Mouse (Mus musculus) midbrain, embryonic 13.5 days (tissue): ENCODE results near the gene Elf4. TPM values are rescaled to one million over a fixed set of nuclear protein-coding genes. Genes with fewer than 3 reads are reported as not detected.

Source experiments
- ATAC-seq: fragments of 200-750 bp; cut with Nextera tagmentation; 2 replicates; pipeline ENCODE4 v1.8.0; 2017; ENCODE audit warnings: mild to moderate bottlenecking, moderate TSS enrichment, moderate library complexity
- H3K27ac ChIP-seq: fragments of 300-500 bp; sonication (generic); 2 replicates; pipeline ENCODE4 v1.5.1; 2015; ENCODE audit warnings: inconsistent platforms, mild to moderate bottlenecking, moderate library complexity
- H3K27me3 ChIP-seq: fragments of 300-500 bp; sonication (generic); 2 replicates; pipeline ENCODE4 v1.6.1; 2015; ENCODE audit warnings: mild to moderate bottlenecking, inconsistent platforms
- H3K36me3 ChIP-seq: fragments of 300-500 bp; sonication (generic); 2 replicates; pipeline ENCODE4 v1.6.1; 2015; ENCODE audit warnings: mild to moderate bottlenecking, inconsistent platforms
- H3K4me1 ChIP-seq: fragments of 300-500 bp; sonication (generic); replicated peaks from 2 replicates; pipeline ENCODE4 v1.6.1; 2015; ENCODE audit warnings: inconsistent platforms
- H3K4me2 ChIP-seq: fragments of 300-500 bp; sonication (generic); replicated peaks from 2 replicates; pipeline ENCODE4 v1.6.1; 2015; ENCODE audit warnings: moderate library complexity, mild to moderate bottlenecking, inconsistent platforms
- H3K4me3 ChIP-seq: fragments of 300-500 bp; sonication (generic); replicated peaks from 2 replicates; pipeline ENCODE4 v1.5.1; 2015; ENCODE audit warnings: mild to moderate bottlenecking, inconsistent platforms
- H3K9ac ChIP-seq: fragments of 300-500 bp; sonication (generic); replicated peaks from 2 replicates; pipeline ENCODE4 v1.6.1; 2015; ENCODE audit warnings: mild to moderate bottlenecking, inconsistent platforms
- H3K9me3 ChIP-seq: fragments of 300-500 bp; sonication (generic); 2 replicates; pipeline ENCODE4 v1.6.1; 2016; ENCODE audit warnings: mild to moderate bottlenecking, inconsistent platforms
- WGBS: fragments of 180-500 bp; shearing (Covaris S2); methylation state at CpG from one replicate; pipeline ENCODE4 v1.1.7; 2015; 5-methylcytosine and 5-hydroxymethylcytosine counted together
- polyA plus RNA-seq: library from polyadenylated mRNA; unstranded; fragments of >200 nt; fragmentation: Nextera tagmentation; extraction: Ambion mirVana; gene quantifications from 2 replicates; pipeline ENCODE4 v1.2.1, GENCODE M21; 2015

The Elf4 gene
- polyA plus RNA-seq, 1 experiment from 2014 or later = 0.46 TPM

GRCm38 (mm10) chrX:48435477-48435900, 27.4 kb downstream of the Elf4 start:
- Histone ChIP-seq H3K9me3 (no peaks in the 10 kb centered on the region), H3K4me2 (no peak overlapping the region), H3K4me1 (no peaks in the 10 kb centered on the region), H3K4me3 (no peak overlapping the region), H3K27me3 (no peaks in the 10 kb centered on the region), H3K27ac (no peak overlapping the region), H3K9ac (no peak overlapping the region), H3K36me3 (no peaks in the 10 kb centered on the region)
- no peak for ATAC-seq
- WGBS = 85% methylated on average over 9 of the region's 9 CpGs

DNA sequence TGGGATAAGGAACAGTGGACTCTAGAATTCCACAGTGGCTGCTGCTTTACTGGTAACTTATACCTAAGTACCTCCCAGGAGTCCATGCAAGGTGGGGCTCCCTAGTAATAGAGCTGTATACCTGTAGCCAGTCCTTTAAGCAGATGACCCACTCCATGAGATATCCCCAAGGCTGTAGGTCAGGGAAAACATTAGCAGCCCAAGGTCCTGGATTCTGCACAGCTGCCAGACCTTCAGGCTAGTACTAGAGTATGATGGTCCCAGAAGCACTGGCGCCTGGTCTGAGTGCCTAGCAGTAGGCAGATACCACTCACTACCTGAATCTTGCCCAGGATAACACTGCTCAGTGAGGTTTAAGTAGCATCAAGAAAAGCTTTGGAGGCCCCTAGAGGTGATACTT, 28.7 kb downstream of the Elf4 start:
- no peak for ATAC-seq
- WGBS = 88% methylated on average over 1 of the region's 1 CpGs
- no peak overlapping the region for H3K9ac ChIP-seq

DNA sequence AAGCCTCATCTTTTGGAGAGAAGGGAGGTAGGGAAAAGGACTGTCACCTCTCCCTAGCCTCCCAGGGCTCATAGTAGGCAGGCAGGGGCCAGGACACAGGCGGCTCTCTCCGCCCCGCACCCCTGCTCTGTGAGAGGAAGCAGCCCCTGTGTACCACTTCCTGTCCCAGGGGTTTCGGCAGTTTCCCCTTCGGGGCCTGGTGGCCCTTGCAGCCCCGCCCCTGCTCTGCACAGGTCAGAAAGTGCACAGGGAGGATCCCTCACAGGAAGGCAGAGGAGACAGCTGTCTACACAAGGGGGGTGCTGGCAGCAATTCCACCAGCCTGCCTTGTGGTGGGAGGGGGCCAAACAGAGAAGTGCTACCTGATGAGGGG, 29.4 kb downstream of the Elf4 start:
- H3K4me1 ChIP-seq = no peaks in the 10 kb centered on the region
- no peak overlapping the region for H3K4me3 ChIP-seq
- ATAC-seq = no peak
- no peaks in the 10 kb centered on the region for H3K36me3 ChIP-seq
- no peak overlapping the region for H3K9ac ChIP-seq
- no peak overlapping the region for H3K27ac ChIP-seq
- WGBS = 56% methylated on average over 6 of the region's 6 CpGs
- H3K9me3 ChIP-seq = no peaks in the 10 kb centered on the region
- no peak overlapping the region for H3K4me2 ChIP-seq
- no peaks in the 10 kb centered on the region for H3K27me3 ChIP-seq

More for the DNA sequence above, 28.7 kb downstream of the Elf4 start:
- Histone ChIP-seq H3K36me3 (no peaks in the 10 kb centered on the region), H3K4me2 (no peak overlapping the region), H3K9me3 (no peaks in the 10 kb centered on the region), H3K27ac (no peak overlapping the region), H3K27me3 (no peaks in the 10 kb centered on the region), H3K4me1 (no peaks in the 10 kb centered on the region), H3K4me3 (no peak overlapping the region)

DNA sequence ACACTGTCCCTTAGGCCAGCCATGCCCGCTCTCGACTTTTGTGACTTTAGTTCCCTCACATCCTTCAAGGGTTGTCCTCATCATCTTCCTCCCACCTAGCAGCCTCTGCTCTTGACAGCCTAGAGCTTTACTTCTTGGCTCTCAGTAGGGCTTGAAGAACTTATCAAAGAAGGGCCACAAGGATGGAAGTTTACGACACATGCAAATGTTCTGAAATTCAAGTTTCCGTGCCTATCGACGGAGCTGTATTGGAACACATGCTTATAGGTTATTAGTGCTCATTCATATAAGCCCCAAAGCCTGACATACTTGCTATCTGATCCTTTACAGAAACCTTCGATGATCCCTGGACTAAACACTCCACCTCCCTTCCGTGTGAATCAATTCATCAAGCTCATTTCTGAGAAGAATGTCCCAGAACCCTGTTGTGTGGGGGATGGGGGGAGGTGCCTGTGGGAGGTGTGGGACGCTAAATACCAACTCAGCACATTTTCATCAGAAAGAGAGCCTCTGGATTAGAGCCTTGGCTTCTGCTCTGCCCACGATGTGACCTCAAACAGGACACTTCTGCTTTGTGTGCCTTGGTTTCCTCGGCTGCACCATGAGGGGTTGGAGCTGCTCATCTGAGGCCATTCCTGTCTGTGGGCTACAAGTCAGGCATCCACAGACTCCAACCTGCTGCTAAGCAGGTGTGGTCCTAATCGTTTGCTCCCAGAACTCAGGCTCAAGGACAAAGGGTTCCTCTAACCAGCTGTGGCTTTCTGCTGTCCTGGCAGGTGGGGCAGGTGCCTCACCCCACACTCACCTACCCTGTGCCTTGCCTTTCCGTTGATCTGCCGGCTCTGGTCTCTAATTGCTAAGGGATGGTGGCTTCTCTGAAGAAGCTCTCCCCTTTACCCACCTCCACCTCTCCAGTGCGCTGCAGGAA, 30.1 kb downstream of the Elf4 start:
- H3K36me3 ChIP-seq = no peaks in the 10 kb centered on the region
- 70% methylated on average over 15 of the region's 15 CpGs for WGBS
- no peak overlapping the region for H3K4me2 ChIP-seq
- H3K9ac ChIP-seq = no peak overlapping the region
- H3K27me3 ChIP-seq = no peaks in the 10 kb centered on the region
- no peak for ATAC-seq
- no peaks in the 10 kb centered on the region for H3K9me3 ChIP-seq
- H3K4me3 ChIP-seq = no peak overlapping the region
- H3K4me1 ChIP-seq = no peaks in the 10 kb centered on the region
- no peak overlapping the region for H3K27ac ChIP-seq

- H3K27me3 ChIP-seq = no peaks in the 10 kb centered on the region
- WGBS = 46% methylated on average over 6 of the region's 6 CpGs
- H3K27ac ChIP-seq = no peak overlapping the region
- no peak overlapping the region for H3K4me2 ChIP-seq
- no peak overlapping the region for H3K4me3 ChIP-seq
- no peaks in the 10 kb centered on the region for H3K9me3 ChIP-seq
- no peaks in the 10 kb centered on the region for H3K4me1 ChIP-seq
- no peaks in the 10 kb centered on the region for H3K36me3 ChIP-seq
- H3K9ac ChIP-seq = no peak overlapping the region
- no peak for ATAC-seq
Observed at GRCm38 (mm10) chrX:48429538-48429937, 33.4 kb downstream of the Elf4 start.

DNA sequence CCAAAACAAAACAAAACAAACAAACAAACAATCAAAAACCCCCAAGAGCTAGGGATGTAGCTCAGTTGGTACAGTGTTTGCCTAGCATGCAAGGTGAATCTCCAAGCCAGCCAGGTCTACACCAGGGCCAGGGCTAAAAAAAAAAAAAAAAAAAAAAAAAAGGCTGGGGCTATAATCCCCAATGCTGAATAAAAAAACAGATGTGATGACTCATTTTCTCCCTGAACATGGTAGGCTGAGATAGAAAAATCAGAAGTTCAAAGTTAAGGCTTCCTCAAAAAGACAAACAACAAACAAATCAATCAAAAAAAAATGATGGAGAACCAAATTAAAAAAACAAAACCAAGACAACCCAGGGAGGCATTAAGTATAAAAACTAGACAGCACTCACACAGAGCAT, 33.8 kb downstream of the Elf4 start:
- ATAC-seq = no peak
- Histone ChIP-seq H3K36me3 (no peaks in the 10 kb centered on the region), H3K4me3 (no peak overlapping the region), H3K27me3 (no peaks in the 10 kb centered on the region), H3K27ac (no peak overlapping the region), H3K4me1 (no peaks in the 10 kb centered on the region), H3K4me2 (no peak overlapping the region), H3K9me3 (no peaks in the 10 kb centered on the region), H3K9ac (no peak overlapping the region)

- H3K4me1 ChIP-seq = no peaks in the 10 kb centered on the region
- no peaks in the 10 kb centered on the region for H3K36me3 ChIP-seq
- 88% methylated on average over 8 of the region's 8 CpGs for WGBS
- no peak for ATAC-seq
- H3K9ac ChIP-seq = no peak overlapping the region
- H3K9me3 ChIP-seq = no peaks in the 10 kb centered on the region
- H3K27ac ChIP-seq = no peak overlapping the region
- H3K27me3 ChIP-seq = no peaks in the 10 kb centered on the region
- H3K4me2 ChIP-seq = no peak overlapping the region
- no peak overlapping the region for H3K4me3 ChIP-seq
Observed at GRCm38 (mm10) chrX:48428642-48429041, 34.3 kb downstream of the Elf4 start.

GRCm38 (mm10) chrX:48428241-48428640, 34.7 kb downstream of the Elf4 start:
- ATAC-seq = no peak
- H3K27me3 ChIP-seq = no peaks in the 10 kb centered on the region
- H3K36me3 ChIP-seq = no peaks in the 10 kb centered on the region
- no peak overlapping the region for H3K9ac ChIP-seq
- H3K4me2 ChIP-seq = no peak overlapping the region
- no peaks in the 10 kb centered on the region for H3K9me3 ChIP-seq
- H3K27ac ChIP-seq = no peak overlapping the region
- H3K4me1 ChIP-seq = no peaks in the 10 kb centered on the region
- H3K4me3 ChIP-seq = no peak overlapping the region
- 87% methylated on average over 6 of the region's 6 CpGs for WGBS

DNA sequence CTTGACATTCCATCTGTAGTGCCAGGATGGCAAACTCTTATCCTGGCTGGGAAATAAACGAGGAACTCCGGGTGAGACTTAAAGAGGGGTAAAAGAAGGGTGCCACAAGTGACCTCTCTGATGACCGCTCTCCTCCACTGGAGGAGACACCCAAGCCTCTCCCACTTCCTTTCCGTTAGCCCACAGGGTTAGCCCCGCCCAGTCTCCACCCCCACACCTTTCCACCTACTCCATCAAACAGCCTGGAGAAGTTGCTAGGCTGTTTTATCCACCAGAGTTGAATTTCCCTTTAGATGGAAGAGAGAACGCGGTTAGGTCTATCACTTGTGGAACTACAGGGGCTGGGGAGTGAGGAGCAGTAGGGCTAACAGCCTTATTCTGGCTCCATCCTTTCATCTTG, 37.7 kb downstream of the Elf4 start:
- no peak overlapping the region for H3K4me2 ChIP-seq
- no peaks in the 10 kb centered on the region for H3K9me3 ChIP-seq
- no peak overlapping the region for H3K9ac ChIP-seq
- no peaks in the 10 kb centered on the region for H3K4me1 ChIP-seq
- H3K4me3 ChIP-seq = no peak overlapping the region
- H3K27me3 ChIP-seq = no peaks in the 10 kb centered on the region
- H3K36me3 ChIP-seq = no peaks in the 10 kb centered on the region
- no peak for ATAC-seq
- H3K27ac ChIP-seq = no peak overlapping the region
- WGBS = 74% methylated on average over 7 of the region's 7 CpGs

DNA sequence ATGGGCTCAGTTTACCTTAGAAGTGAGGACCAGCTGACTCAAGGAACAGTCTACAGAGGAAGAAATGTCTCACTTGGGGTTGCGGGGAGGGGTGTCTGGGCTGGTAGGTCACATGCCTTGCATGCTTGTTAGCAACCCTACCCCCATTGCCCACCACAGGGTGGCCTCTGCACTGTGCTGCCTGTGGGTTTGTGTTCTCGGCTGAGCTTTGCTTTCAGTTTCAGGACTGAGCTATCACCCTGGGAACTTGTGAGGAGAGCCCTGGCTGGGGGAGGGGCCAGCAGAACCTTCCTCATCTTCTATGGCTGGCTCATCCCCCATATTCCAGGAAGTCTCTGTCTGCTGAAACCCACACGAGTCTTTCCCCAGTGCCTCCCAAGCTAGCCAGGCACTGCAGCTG, 38.3 kb downstream of the Elf4 start:
- Histone ChIP-seq H3K4me2 (no peak overlapping the region), H3K27ac (no peak overlapping the region), H3K27me3 (no peaks in the 10 kb centered on the region), H3K4me1 (no peaks in the 10 kb centered on the region), H3K4me3 (no peak overlapping the region), H3K9me3 (no peaks in the 10 kb centered on the region), H3K36me3 (no peaks in the 10 kb centered on the region), H3K9ac (no peak overlapping the region)
- no peak for ATAC-seq
- WGBS = 55% methylated on average over 3 of the region's 3 CpGs

GRCm38 (mm10) chrX:48423671-48424070, 39.3 kb downstream of the Elf4 start:
- no peak overlapping the region for H3K27ac ChIP-seq
- H3K4me3 ChIP-seq = no peak overlapping the region
- H3K27me3 ChIP-seq = no peaks in the 10 kb centered on the region
- no peaks in the 10 kb centered on the region for H3K4me1 ChIP-seq
- 60% methylated on average over 1 of the region's 1 CpGs for WGBS
- ATAC-seq = no peak
- H3K4me2 ChIP-seq = no peak overlapping the region
- no peaks in the 10 kb centered on the region for H3K36me3 ChIP-seq
- H3K9ac ChIP-seq = no peak overlapping the region
- no peaks in the 10 kb centered on the region for H3K9me3 ChIP-seq

GRCm38 (mm10) chrX:48422986-48423385, 39.9 kb downstream of the Elf4 start:
- Histone ChIP-seq H3K9ac (no peak overlapping the region), H3K27me3 (no peaks in the 10 kb centered on the region), H3K4me2 (no peak overlapping the region), H3K4me1 (no peaks in the 10 kb centered on the region), H3K27ac (no peak overlapping the region), H3K4me3 (no peak overlapping the region), H3K9me3 (no peaks in the 10 kb centered on the region), H3K36me3 (no peaks in the 10 kb centered on the region)
- WGBS = 36% methylated on average over 4 of the region's 4 CpGs
- no peak for ATAC-seq

DNA sequence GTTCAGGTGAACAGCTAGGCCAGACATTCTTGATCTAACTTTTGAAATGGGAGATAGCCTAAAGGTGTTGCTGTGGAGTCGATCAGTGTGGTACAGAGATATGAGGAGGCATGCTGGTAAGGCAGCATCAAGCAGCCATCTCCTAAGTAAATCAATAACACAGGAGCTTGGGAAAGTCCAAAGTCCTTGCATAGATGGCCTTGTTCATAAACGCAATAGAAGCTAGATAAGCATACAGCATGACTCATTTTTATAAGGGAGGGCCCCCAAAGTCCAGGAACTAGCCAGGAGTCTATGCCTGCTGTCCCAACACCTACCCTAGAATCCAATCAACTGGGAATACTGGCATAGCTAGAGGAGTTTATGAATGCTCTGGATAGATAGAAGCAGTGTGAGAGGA, 44.5 kb downstream of the Elf4 start:
- no peak for ATAC-seq
- Histone ChIP-seq H3K4me1 (no peaks in the 10 kb centered on the region), H3K4me2 (no peak overlapping the region), H3K27ac (no peak overlapping the region), H3K9me3 (no peaks in the 10 kb centered on the region), H3K27me3 (no peaks in the 10 kb centered on the region), H3K4me3 (no peak overlapping the region), H3K9ac (no peak overlapping the region), H3K36me3 (no peaks in the 10 kb centered on the region)
- 77% methylated on average over 2 of the region's 2 CpGs for WGBS
